Mouse (Mus musculus) liver (tissue): ENCODE measurements around the gene Zbtb22.
"Not testable (repeated sequence)": the region's sequence is repeated elsewhere in the genome, so short reads cannot be mapped to it uniquely, and the experiment has no call there.

ENCODE experiments used
- DNase-seq: peaks from one replicate; pipeline ENCODE4 v3.0.0-alpha.2; 2020; ENCODE audit warnings: mixed read lengths

Gene Zbtb22

GRCm38 (mm10) chr17:33915671-33916250 is at the start of gene Zbtb22, which contains the start of gene Tapbp:
TSS of gene Zbtb22 (plus strand) at chr17:33915904.
TSS of gene Tapbp (plus strand) at chr17:33915899.
- DNase-seq = peak; percentile 98

- not testable (repeated sequence) for DNase-seq
These were observed 42.2 kb upstream of the Zbtb22 start, which contains the start of gene Gm7029 for GRCm38 (mm10) chr17:33873537-33873936. TSS of gene Gm7029 (plus strand) at chr17:33873837.

DNA sequence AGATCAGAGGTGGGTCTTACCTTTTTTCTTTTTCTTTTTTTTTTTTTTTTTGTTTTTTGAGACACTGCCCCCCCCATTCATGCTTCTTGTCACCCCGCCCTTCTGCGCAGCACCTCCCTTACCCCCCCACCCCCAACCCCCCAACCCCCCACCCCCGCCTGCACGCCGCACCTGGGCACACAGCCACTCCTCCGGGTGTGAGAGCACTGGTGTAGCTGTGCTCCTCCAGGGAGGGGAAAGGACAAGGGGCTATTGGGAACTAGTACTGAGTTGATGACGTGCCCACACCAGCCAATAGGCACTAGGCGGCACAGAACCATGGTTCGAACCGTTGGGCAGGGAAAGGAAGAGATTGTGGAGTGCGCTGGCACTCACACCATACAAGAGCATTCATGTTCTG is 41.3 kb upstream of the Zbtb22 start:
- DNase-seq = no peak

GRCm38 (mm10) chr17:33875797-33876196 is 39.9 kb upstream of the Zbtb22 start:
- peak; percentile 21 for DNase-seq

- DNase-seq = not testable (repeated sequence)
These were observed 31.4 kb upstream of the Zbtb22 start for GRCm38 (mm10) chr17:33884320-33884719.

DNA sequence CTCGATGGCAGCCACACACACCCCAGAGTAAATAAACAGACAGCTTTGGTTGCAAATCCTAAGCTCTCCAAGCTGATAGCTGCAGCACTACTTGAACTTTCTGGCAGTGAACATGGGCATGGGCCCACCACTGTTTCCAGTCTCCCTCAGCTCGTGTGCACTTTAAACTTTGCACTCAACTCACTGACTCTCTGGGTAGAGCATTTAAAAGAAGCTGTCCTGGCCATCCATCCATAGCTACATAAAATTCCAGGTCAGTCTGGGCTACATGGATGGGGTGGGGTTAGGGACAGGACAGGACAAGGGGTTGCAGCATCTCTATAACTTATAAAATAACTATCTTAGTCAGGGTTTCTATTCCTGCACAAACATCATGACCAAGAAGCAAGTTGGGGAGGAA is 27.9 kb upstream of the Zbtb22 start:
- not testable (repeated sequence) for DNase-seq

- not testable (repeated sequence) for DNase-seq
These were observed 27.5 kb upstream of the Zbtb22 start for GRCm38 (mm10) chr17:33888230-33888629.

GRCm38 (mm10) chr17:33889941-33890532 is 25.7 kb upstream of the Zbtb22 start:
- DNase-seq = not testable (repeated sequence)

- peak; percentile 98 for DNase-seq
These were observed 25.1 kb upstream of the Zbtb22 start, which contains the start of gene Kifc1 for GRCm38 (mm10) chr17:33890533-33891059. TSS of gene Kifc1 (minus strand) at chr17:33890661.

GRCm38 (mm10) chr17:33891357-33891756 is 24.3 kb upstream of the Zbtb22 start:
- no peak for DNase-seq

DNA sequence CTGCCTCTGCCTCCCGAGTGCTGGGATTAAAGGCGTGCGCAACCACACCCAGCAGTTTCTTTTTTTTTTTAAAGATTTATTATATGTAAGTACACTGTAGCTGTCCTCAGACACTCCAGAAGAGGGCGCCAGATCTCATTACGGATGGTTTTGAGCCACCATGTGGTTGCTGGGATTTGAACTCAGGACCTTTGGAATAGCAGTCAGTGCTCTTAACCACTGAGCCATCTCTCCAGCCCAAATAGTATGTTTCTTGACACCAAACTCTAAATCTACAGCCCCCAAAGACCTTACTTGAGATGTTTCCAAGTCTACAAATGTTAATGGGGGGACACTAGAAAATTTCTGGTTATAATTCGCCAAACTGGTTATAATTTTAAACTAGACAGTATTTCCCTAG is 23.8 kb upstream of the Zbtb22 start:
- DNase-seq = not testable (repeated sequence)

DNA sequence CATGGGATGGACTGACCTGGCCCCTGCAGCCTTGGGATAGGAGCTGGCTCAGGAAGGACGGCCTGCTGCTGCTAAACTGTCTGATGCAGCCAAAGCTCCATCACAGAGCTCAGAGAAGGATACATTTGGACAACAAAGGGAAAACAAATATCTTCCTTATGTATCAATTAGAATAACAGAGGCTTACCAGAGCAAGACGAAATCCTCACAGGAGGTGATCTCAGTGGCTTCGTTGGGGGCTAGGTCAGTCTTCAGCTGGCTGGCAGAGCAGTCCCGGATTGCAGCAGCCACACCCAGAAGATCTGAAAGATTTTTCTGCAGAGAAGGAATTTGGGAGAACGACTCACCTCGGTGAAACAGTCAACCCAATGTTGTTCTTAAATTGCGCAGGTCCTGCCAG is 23.3 kb upstream of the Zbtb22 start:
- DNase-seq = no peak

GRCm38 (mm10) chr17:33893011-33893410 is 22.7 kb upstream of the Zbtb22 start:
- DNase-seq = not testable (repeated sequence)

DNA sequence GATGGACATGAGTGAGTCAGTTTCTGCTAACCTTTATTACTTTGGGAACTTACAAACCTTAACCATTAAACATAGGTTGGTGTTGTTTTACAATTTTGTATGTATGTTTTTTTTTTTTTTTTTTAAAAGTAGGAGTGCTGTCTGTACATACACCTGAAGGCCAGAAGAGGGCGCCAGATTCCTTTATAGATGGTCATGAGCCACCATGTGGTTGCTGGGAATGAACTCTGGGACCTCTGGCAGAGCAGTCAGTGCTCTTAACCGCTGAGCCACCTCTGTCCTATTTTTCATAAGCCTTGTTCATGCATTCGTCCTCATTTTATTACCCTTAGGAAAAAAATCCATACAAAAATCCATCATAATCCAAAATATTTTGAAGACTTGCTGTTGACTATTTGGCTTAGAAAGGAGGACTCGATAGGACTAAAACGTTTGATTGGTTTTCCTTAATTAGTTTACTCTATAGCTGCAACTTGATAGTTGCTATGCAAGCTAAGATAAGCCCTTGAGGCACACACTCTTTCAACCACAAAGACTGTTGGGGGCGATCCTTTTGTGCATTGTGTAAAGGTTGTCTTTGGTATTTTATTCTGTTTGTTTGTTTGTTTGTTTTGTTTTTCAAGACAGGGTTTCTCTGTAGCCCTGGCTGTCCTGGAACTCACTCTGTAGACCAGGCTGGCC is 18.4 kb upstream of the Zbtb22 start:
- peak; percentile 77 for DNase-seq

DNA sequence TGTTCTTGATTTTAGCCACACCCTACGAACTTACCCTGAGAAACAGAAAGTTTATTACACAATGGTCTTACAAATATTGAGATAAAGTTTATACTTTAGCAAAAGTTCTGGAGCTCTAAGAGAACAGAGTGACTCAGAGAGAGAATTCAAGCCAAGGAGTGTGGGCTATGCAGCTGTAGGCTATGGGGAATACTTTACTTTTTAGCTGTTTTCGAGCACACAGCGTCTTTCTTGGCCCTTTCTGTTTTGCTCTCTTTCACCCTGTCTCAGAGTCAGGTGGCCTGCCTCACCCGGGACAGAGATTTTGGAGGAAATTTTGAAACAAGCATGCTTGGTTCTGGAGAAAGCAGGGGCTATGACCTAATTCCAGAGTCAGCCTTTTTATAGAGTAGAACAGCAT is 17.5 kb upstream of the Zbtb22 start:
- not testable (repeated sequence) for DNase-seq

GRCm38 (mm10) chr17:33899642-33900041 is 16.1 kb upstream of the Zbtb22 start:
- peak; percentile 68 for DNase-seq

DNA sequence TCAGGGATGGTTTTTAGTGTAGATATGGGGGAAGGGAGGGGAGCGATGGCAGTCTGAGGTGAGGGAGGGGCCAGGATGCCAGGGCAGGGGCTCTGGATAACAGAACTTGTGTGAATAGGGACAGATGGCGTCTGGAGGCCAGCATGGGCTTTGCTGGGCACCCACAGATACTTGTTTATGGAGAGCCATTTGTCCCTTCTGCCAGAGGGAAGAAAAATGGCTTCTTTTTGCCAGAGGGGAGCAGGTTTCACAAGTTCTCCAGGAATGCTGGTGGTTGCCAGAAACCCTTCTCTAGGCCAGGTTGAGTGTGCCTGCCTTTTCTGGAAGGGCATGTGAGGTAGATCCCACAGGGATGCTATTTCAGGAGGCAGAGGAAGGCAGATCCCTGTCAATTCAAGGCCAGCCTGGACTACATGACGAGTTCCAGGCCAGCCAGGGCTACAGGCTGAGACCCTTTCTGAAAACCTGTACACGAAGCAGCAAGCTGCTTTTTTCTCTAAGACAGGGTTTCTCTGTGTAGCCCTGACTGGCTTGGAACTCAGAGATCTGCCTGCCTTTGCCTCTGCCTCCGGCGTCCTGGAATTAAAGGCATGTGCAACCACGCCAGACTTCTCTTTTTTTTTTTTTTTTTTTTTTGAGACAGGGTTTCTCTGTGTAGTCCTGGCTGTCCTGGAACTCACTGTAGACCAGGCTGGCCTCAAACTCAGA is 15.3 kb upstream of the Zbtb22 start:
- DNase-seq = peak; percentile 58

- no peak for DNase-seq
These were observed 14.8 kb upstream of the Zbtb22 start for GRCm38 (mm10) chr17:33900989-33901314.

DNA sequence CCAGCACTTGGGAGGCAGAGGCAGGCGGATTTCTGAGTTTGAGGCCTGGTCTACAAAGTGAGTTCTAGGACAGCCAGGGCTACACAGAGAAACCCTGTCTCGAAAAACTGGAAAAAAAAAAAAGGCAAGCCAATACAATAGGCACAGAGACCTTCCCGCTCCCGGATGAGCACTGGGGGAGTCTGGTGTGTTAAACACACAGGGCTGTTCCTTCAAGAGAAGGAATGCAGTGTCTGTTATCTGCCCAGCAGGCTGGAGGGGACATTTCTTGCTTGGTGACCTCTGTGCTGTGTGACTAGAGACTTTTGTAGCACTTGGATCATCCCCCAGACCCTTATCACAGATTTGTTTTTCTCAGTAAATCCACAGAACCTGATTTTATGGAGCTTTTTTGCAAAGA is 14.1 kb upstream of the Zbtb22 start:
- DNase-seq = no peak

DNA sequence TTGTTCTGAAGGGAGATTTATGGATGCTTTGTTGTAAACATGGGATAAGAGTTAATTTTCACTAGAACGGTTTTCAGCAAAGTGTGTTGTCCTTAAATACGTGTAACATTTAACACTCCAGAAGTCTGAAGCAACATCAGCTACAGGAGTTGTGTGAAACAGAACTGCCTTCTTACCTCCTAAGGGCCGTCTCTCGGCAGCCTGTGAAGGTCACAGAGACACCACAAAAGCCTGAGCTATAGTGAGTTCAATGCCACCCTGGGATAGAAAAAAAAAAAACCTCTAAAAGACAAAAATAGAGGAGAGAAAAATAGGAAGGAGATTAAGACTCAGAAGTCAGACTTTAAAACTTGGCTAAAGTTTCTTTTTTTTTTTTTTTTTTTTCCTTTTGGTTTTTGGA is 13.6 kb upstream of the Zbtb22 start:
- no peak for DNase-seq

DNA sequence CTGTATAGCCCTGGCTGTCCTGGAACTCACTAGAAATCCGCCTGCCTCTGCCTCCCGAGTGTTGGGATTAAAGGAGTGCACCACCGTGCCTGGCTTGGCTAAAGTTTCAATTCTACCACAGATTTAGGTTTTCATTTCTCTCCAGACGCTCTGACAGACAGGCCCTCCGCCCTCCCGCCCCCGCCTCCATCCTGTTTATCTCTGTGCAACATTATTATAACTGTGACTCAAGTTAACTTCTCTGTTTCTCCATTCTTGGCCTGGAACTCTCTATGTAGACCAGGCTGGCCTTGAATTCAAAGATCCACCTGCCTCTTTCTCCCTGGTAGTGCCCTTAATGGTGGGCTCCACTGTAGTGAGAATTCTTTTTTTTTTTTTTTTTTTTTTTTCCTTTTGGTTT is 13.2 kb upstream of the Zbtb22 start:
- peak; percentile 68 for DNase-seq

DNA sequence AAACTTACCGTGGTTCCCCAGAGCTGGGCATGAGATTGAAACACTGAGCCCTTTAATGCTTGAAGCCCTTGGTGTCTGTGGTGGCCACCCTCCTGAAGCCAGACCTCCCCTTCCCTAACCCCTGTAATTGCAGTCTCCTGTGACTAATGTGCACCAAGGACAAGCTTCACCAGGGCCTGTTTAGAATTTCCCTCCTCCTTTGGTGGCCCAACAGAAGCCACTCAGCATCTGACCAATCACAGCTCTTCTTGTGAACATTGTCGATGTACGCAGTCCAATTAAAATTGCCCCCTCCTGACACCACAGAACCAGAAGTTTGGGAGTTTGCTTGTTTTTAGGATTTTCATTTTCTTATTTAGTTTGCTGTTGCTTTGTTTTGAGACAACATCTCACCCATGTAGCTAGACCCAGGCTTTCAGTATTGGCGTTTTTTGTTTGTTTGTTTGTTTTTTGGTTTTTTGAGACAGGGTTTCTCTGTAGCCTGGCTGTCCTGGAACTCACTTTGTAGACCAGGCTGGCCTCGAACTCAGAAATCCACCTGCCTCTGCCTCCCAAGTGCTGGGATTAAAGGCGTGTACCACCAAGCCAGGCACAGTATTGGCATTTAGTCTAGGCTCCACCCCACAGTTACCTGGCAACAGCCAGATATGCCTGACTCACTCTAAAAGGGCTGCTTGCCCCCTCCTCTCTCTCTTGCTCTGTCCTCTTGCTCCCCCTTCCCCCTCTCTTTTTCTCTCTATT is 11.6 kb upstream of the Zbtb22 start:
- DNase-seq = not testable (repeated sequence)
